Mouse (Mus musculus) frontal cortex, adult 2 months (tissue): ENCODE measurements around the gene Lin37. TPM values are rescaled to one million over a fixed set of nuclear protein-coding genes. Genes with fewer than 3 reads are reported as not detected.

Experiments used
- DNase-seq, 2 experiments: peaks; one replicate each; pipeline ENCODE4 v3.0.0; 2022; ENCODE audit warnings: low spot score in 1 of 2; ENCODE audit errors: extremely low spot score in 1 of 2
- polyA plus RNA-seq: library from polyadenylated mRNA; depleted of rRNA; stranded (reverse); fragments of >200 nt; gene quantifications from 2 replicates; pipeline ENCODE4 v1.2.3, GENCODE M21; 2012

Gene Lin37
- polyA plus RNA-seq, 1 experiment = 64.1 TPM

GRCm38 (mm10) chr7:30587842-30588667 is 28.4 kb upstream of the Lin37 start:
- peak in 1 of 2 experiments; percentile 30 for DNase-seq

- no peak for DNase-seq
These were observed 26.9 kb upstream of the Lin37 start for GRCm38 (mm10) chr7:30586455-30587020.

DNA sequence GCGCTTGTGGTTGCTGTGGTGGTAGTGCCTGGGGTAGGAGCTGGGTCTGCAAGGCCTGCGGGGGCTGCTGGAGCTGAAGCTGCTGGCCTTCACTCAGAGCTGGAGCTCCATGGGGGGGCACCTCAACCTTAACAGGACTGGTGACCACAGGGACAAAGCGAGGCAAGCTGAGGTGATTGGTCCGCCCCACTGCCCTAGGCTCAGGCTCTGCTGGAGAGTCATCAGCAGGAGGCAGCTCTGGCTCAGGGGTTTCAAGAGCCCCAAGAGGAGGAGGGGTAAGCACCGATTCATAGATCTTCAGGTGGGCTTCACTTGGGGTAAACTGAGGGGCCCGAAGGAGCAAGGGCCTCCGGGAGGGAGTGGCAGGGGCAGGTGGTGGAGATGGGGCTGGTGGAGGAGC is 25.5 kb upstream of the Lin37 start:
- DNase-seq = no peak

- no peak for DNase-seq
These were observed 24.7 kb upstream of the Lin37 start for GRCm38 (mm10) chr7:30584339-30584738.

DNA sequence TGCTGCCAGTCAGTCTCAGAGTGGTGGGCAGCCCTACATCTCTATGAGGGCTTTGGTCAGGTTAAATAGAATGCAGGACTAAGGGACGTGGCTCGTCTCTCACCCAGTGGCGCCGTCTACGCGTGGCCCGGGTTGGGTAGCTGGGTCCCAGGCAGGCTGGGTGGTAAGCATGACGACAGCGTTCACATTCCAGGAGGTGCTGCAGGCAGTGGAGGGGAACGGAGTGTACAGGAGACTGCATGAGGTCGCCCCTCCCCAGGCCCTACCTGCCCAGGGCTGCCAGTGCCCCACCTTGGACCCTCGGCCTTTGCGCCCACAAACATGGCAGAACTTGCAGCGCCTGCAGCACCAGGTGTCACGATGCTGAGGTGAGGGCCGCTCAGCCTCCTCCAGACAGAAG is 21.9 kb upstream of the Lin37 start:
- no peak for DNase-seq

DNA sequence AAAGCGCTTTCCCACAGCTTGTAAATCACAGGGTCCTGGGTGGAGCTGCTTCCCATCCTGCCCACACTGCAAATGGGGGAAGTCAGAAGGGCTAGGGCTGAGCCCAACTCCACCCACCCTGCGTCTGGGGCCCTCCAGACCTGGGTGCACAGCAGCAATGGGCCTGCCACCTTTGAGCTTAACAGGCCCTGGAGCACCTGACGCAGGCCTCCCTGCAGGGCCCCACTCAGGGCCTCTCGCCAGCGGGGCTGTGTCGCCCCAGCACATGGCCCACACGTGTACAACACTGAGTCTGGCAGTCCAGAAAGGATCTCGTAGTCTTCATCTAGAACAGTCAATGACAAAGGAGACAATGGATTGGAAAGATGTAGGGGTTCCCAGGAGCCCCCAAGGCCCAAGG is 20.3 kb upstream of the Lin37 start:
- no peak for DNase-seq

DNA sequence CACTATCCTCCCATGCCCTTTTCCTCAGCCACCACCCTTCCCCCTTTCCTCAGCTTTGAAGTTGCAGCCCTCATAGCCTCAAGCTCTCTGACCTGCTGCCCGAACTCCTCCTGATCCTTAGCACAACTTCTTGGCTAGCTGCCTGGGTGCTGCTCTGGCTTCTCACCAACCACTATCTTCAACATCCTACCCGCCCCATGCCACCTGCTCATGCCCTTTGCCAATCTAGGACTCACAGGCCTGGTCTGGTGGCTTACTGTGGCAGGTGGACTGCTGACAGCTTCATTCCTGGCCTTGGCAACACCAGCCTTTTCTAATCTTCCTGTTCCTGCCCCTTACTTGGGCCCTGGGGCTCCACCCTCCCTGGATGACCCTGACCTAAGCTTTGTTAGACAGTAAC is 13.3 kb upstream of the Lin37 start:
- DNase-seq = no peak

DNA sequence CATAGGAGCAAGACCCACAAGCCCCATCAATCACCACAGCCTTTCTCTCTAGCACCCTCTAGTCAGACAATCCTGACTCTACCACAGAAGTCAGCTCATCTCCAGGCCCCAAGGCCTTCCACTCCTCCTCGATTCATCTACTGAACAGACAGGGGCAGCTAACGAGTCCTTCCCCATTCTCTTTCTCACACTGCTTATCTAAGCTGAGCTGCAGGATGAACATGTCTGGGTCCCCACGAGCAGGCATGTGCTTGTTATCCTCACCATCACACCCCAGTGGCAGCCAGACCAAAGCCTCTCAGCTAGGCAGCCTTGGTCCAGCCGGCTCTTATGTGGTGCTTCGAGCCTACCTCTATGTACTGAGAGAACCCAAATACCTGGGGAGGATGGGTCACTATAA is 12.8 kb upstream of the Lin37 start:
- DNase-seq = no peak

- DNase-seq = no peak
These were observed 7.9 kb upstream of the Lin37 start for GRCm38 (mm10) chr7:30567555-30567954.

DNA sequence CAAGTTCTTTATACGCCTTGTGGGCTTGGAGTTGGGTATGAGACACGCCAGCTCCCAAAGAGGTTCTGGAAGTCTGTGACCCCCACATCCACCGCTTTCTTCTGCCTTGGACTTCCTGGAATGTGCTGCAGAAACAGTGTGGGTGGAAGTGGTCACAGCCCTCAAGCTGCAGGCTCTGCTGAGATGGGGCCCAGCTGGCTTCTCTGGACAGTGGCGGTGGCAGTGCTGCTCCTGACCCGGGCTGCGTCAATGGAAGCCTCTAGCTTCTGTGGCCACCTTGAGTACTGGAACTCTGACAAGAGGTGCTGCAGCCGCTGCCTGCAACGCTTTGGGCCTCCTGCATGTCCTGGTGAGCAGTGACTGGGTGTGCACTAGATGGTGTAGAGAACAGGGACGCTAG is 6.4 kb upstream of the Lin37 start:
- no peak for DNase-seq

DNA sequence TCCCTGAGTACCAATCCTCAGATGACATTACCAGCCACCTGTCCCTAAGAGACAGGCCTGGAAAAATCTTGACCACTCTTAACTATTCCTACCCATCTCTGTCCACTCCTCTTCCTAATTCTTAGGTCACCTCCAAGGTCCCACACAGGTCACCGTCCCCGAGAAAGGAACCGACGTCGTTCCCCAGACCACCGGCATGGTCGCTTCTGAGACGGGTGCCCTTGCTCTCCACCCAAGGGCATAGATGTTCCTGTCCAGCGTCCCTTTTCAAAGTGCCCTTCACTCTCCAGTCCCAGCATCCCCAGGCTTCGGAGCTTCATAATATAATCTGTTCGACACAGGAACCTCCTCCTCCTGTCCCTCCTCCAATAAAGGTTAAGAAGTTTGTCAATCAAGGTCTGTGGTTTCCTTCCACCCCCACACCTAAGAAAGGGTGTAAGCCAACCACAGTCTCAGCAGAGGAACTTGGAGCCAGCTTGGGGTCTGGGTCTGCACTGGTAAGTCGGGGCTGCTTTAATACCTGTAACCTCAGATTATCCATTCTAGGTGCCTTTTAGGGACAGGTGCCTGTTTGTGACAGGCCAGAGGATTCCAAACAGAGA is 5.4 kb upstream of the Lin37 start, which contains the start of gene Igflr1:
Gene Igflr1 (plus strand): TSS at position 458 of the 602 bp plus-strand sequence.
- no peak for DNase-seq

DNA sequence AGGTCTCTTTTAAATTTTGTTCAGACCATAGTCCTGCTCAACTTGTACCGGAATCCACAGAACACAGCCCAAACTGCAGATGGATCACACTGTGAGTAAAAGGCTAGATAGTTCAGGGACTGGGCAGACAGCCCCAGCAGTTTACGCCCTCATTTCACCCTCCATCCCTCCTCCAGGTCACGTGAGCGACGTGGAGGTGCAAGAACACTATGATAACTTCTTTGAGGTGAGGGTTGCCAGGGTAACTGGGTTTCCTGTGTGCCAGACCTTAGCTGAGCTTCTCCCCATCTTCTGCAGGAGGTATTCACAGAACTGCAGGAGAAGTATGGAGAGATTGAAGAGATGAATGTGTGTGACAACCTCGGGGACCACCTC is 4.3 kb upstream of the Lin37 start:
- DNase-seq = no peak

- peak; percentile 95 to 97 for DNase-seq
These were observed 3.7 kb upstream of the Lin37 start, which contains the start of the genes U2af1l4, Gm49396 and Psenen for GRCm38 (mm10) chr7:30563117-30563905. Gene U2af1l4, plus strand, starts transcription at chr7:30563301. Gene Gm49396, plus strand, starts transcription at chr7:30563344. Gene Psenen, minus strand, starts transcription at chr7:30563627.

- DNase-seq = peak in 1 of 2 experiments; percentile 41
These were observed 3.0 kb upstream of the Lin37 start for GRCm38 (mm10) chr7:30562526-30563116.

GRCm38 (mm10) chr7:30560296-30560695 is 658 bp upstream of the Lin37 start:
- DNase-seq = no peak

GRCm38 (mm10) chr7:30558656-30559442 is 789 bp downstream of the Lin37 start:
- peak in 1 of 2 experiments; percentile 39 for DNase-seq

DNA sequence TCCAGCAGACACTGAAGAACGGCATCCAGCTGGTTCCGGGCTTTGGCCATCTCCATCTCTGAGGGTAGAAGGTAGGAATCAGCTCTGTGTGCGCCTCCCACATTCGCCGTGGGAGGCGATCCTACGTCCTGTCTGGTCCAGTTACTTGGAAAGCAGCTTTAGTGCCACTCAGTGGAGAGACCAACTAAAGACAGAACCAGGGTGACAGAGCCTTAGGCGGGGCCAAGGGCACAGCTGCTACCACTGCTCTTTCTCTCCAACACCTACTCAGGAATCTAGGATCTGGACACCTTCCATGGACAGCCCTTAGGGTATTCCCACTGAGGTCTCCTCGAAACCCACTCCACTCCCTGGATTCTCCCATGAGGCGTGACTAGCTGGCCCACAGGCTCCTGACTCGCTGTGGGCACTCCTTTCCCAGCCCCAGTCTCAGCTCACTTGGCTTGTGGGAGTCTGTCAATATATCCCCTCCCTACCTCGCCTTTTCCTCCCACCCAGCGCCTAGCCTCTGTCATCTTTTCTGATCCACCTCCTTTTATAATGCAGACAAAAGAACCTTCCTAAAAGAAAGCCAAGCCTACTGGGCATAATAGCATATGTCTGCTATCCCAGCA is 1.6 kb downstream of the Lin37 start:
- peak in 1 of 2 experiments; percentile 47 for DNase-seq

DNA sequence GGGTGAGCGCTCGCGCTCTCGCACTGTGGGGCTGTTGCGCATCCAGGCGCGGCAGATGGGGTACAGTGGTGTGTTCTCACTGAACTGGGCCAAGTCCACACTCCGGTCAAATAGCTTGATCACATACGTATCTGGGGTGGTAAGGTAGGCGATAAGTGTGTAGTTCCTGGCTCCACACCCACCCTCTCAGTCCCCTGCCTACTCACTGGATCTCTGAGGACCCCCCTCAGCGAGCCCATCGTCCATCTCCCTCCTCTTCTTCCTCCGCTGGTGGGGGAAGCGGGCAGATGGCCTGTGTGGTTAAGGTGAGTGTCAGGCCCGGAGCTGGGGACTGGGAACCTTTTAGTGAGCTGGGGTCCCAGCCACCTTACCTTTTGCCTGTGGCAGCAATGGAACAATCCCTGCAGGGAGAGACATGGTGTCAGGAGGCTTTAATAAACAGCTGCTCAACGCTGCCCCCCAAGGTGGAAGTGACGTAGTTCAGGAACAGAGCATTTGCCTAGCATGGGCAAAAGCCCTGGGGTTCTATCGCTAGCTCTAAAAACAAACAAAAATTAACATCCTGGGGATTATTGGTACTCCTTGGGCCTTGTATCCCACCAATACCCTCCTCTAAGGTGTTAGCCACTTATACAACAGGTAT is 2.6 kb downstream of the Lin37 start:
- DNase-seq = no peak
